Mouse (Mus musculus) urinary bladder, postnatal 25 days (tissue): ENCODE results near the gene Krcc1.

Experiments
- DNase-seq: peaks from one replicate; pipeline ENCODE4 v3.0.0; 2022; ENCODE audit warnings: low spot score

The Krcc1 gene

DNA sequence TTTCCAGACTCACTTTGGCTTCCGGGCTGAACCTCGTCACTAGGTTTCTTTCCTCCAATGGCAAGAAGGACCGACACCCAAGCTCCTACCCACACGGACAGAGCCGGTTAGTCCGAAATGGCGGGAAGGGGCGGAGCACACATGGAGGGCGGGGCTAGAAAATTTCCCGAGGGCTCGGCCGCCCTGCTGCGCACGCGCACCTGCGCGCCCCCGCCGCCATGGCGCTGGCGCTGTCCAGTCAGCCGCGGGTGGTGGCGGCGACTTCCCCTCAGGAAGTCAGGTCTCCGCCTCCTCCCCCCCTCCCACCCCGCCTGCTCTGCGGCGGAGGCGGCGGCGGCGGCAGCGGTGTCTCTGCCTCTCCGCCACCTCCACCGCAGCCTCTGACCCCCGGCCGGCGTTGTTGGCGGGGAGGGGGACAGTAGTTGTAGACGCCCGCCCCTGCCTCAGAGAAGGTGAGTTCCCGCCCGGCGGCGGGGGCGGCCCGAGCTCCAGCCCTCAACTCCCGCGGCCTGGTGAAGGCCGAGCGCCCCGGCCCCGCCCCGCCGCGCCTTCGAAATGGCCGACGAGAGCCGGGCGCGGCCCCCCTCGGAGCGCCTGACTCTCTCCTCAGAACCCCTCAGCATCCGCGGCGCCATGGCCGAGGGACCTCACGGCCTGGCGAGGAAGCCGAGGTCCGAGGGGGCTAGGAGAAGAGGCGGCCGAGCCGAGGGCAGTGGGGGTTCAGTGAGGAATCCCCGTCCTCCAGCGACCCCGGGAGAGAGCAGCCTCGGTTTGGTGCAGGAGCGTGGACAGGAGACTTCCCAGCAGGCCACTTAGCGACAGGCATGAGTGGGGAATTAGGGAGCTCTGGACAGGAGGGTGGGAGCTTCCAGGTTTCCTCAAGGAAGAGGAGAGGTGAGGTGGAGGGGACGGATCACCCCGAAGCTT lies at the start of gene Krcc1:
Gene Krcc1 (plus strand): TSS at position 289 of the 927 bp plus-strand sequence.
- DNase-seq = peak; percentile 96

GRCm38 (mm10) chr6:71224184-71224943 lies 47.1 kb upstream of the Krcc1 start:
- no peak for DNase-seq

DNA sequence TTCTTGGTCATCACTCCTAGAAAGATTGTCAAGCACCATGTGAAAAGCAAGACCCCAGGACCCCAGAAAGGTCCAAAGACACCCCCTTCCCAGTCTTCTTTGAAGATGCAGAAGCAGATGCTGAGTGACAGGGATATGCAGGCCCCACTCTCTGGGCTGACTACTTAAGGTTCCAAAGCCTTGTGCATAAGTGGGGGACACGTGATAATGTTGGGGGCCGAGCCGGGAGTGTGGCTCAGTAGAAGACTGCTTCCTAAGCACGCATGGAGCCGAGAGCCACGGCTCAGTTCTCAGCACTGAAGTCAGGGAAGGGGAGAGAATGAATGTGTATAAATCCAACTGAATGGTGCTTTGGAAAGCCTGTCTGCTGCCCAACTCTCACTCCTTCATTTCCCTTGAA lies 44.9 kb upstream of the Krcc1 start:
- DNase-seq = no peak

GRCm38 (mm10) chr6:71227157-71227770 lies 44.2 kb upstream of the Krcc1 start:
- DNase-seq = no peak

- DNase-seq = no peak
Measured at GRCm38 (mm10) chr6:71235121-71235520, 36.4 kb upstream of the Krcc1 start.

DNA sequence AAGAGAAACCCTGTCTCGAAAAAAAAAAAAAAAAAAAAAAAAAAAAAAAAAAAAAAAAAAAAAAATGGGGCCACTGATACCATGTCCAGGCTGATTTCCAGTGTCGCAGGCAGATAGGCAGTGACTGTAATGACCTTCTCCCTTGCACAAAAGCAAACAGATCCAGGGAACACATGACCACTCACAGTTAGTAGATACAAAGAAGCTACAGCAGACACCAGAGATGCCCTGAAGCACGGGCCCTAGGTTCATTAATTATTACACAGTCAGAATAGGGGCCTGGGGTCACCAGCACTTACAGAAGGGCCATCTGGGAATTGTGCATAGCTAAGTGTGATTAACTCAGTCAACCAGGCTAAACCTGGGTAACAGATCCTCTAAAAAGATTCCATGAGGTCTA lies 35.5 kb upstream of the Krcc1 start:
- DNase-seq = no peak

GRCm38 (mm10) chr6:71236506-71236905 lies 35.0 kb upstream of the Krcc1 start:
- no peak for DNase-seq

GRCm38 (mm10) chr6:71237031-71237431 lies 34.4 kb upstream of the Krcc1 start:
- DNase-seq = no peak

DNA sequence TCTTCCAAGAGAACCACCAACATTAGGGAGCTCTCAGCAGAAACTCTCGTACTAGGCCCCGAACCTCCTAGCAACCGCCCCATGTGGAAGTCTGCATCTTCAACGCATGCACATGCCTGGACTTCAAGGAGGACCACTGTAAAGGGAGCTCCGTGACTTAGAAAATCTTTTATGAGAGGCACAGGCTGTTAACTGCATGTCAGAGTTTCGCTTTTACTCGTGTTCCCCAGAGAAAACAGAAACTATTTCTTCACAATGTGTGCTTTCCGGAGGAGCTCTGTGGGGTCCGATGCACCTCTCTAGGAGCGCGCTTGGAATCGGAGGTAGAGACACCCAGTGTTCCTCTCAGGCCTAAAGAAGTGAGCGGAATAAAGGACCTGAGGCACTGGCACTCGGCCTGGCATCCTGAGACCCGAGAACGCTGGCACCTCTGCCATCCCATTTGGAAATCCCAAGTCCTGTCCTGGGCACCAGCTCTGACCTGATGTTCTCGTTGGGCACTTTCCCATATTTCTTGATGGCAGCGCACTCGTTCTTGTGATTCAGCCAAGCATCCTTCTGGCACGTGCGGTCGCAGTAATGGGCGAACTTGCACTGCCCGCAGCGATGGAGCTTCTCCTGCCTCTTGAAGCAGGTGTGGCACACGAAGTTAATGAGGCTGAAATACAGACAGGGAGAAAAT lies 32.3 kb upstream of the Krcc1 start:
- DNase-seq = no peak

DNA sequence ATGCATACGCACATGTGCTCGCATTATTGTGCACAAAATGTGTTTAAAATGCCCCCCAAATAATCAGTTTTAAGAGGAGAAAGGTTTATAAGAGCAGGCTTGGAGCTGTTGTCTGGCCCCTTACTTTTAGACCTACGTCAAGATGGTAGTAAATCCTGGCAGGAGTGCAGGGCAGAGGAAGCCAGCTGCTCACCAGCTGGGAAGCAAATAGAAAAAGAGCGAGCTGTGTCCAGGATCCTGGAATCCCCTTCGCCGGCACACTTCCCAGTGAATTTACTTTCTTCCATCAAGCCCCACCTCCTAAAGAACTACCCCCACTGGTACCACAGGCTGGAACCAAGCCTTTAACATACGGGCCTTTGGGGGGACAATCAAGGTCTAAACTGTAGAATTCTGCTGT lies 30.6 kb upstream of the Krcc1 start:
- no peak for DNase-seq

DNA sequence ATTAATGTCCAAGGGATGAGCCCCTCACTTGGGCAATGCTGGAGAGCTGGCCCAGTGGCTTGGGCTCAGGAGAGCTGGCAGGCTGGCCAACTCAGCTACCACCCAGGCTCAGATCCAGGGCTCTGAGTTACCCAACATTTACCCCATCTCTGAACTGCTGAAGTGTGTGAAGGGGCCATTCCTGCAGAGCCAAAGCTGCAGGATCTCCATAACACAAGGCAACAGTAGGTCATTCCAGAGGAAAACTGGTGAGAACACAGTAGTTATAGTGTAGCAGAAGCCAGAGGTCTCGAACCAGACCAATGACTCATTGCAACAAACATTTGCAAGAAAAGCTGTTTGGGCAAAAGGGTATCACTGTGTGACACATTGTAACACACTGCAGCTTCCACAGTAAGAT lies 28.7 kb upstream of the Krcc1 start:
- DNase-seq = no peak

DNA sequence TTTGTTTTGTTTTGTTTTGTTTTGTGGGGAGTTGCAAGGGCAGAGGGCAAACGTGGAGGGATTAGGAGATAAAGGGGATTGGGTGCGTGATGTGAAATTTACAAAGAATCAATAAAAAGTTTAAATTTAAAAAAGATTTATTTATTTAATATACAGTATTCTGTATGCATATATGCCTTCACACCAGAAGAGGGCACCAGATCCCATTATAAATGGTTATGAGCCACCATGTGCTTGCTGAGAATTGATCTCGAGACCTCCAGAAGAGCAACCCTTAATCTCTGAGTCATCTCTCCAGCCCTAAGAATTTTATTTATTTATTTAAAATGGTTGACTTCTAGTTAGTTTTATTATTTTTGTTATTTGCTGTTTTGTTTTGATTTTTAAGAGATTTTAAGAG lies 28.2 kb upstream of the Krcc1 start:
- no peak for DNase-seq

DNA sequence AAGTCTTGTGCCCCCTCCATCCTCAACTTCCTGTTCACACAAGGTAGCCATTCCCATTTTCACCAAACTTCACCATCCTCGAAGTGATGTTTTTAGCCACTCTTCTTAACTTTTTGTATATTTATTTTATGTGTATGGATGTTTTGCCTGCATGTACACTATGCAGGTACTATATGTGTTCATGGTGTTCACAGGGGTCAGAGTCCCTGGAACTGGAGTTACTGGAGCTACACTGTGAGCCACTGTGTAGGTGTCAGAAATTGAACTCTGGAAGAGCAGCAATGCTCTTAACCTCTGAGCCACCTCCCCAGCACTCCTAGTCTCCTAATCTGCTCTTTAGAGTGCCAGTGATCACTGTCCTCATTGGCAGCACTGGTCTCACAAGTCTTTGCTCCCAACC lies 23.1 kb upstream of the Krcc1 start:
- DNase-seq = no peak

DNA sequence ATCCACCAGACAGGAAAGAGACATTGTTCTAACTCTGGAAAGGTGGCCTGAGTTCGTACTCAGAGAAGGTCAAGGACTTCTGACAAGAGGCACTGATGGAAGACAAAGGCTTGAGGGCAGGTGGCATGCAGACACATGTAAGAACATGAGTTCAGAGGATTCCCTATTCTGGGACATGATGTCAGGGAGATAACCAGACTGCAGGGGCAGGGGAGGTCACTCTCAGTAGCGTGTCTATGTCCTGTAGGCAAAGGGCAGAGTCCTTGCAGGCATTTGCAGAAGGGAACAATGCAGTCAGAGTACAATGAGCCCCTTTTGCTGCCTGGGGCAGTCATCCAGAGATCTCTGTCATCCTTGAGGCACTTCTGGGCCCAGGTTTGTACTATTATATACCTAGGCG lies 21.9 kb upstream of the Krcc1 start:
- DNase-seq = no peak

DNA sequence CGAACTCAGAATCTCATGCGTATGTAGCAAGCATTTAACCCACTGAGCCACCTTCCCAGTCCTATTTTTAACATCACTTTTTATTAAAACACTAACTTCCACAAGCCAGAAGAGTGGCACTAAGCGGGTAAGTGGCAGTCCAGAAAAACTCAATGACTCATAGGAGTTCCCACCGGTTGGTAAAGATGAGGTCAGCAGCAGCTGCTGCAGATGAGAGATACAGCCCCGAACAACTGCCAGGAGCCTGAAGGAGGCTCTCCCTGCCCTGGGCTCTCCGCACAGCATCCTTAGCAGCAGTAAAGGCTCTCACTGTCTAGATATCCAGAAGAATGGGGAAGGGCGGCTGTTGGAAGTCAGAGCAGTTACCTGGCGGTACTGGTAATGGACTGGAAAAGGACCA lies 20.5 kb upstream of the Krcc1 start:
- no peak for DNase-seq

- no peak for DNase-seq
Measured at GRCm38 (mm10) chr6:71254456-71254855, 17.0 kb upstream of the Krcc1 start.

GRCm38 (mm10) chr6:71256166-71256565 lies 15.3 kb upstream of the Krcc1 start:
- no peak for DNase-seq

DNA sequence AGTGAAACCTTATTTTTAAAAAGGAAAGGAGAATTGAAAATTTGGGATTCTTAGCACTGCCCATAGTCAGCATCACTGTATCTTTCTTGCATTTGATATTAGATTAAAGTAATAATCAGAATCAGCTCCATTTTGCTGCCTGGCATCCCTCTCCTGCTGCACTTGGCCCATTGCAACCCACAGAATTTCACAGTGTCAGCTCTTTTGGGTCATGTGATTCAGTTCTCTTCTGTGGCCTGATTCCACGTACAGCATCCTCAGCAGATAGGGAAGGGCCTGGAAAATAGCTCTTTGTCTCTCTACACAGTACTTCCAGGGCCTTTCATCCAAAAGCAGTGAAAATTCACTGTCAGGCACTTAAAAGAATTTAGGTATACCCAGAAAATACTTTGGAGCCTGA lies 14.1 kb upstream of the Krcc1 start:
- no peak for DNase-seq

GRCm38 (mm10) chr6:71258562-71258961 lies 12.9 kb upstream of the Krcc1 start:
- no peak for DNase-seq

GRCm38 (mm10) chr6:71259166-71259565 lies 12.3 kb upstream of the Krcc1 start:
- DNase-seq = no peak

GRCm38 (mm10) chr6:71260051-71260640 lies 11.3 kb upstream of the Krcc1 start:
- DNase-seq = no peak

DNA sequence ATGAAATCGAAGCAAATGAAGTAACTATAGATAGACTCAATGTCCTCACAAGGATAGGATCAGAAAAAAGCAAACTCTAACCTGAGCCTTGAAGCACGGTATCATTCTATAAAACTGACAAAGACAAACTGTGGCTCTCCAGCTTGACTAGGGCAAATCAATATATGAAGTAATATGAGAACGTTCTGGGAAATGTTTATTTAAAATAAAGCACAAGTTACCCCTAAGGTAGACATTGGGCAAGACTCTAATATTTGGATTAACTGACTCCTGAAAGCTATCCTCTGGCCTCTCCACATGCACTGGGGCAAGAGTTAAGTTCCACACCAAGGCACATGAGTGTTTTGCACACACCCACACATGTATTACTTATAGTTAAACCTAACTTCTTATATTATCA lies 10.4 kb upstream of the Krcc1 start:
- DNase-seq = no peak
